Mouse (Mus musculus) myocyte (in vitro differentiated cells): ENCODE results near the gene Rnf114.

Experiments used
- E2F4 ChIP-seq: IDR thresholded peaks from one replicate; pipeline ENCODE4 v1.6.1; 2011; ENCODE audit warnings: mild to moderate bottlenecking, control low read depth, moderate library complexity; ENCODE audit not compliant: insufficient read depth
- MAX ChIP-seq: IDR thresholded peaks from one replicate; pipeline ENCODE4 v1.6.1; 2011; ENCODE audit warnings: low read depth, mild to moderate bottlenecking, control low read depth
- MYOG ChIP-seq, 3 experiments: IDR thresholded peaks; one replicate each; pipeline ENCODE4 v1.6.1; 2011; ENCODE audit warnings: control low read depth in 2 of 3, low read depth in 2 of 3, mild to moderate bottlenecking in 2 of 3; ENCODE audit not compliant: insufficient read length in 2 of 3, control insufficient read depth in 1 of 3, insufficient read depth in 1 of 3
- POLR2A ChIP-seq: IDR thresholded peaks from one replicate; pipeline ENCODE4 v1.6.1; 2011; ENCODE audit warnings: low read depth, mild to moderate bottlenecking, control low read depth, moderate library complexity; ENCODE audit not compliant: insufficient read length
- POLR2AphosphoS2 ChIP-seq: IDR thresholded peaks from one replicate; pipeline ENCODE4 v1.6.1; 2011; ENCODE audit warnings: low read depth, control low read depth; ENCODE audit not compliant: insufficient read length
- USF1 ChIP-seq: IDR thresholded peaks from one replicate; pipeline ENCODE4 v1.6.1; 2011; ENCODE audit warnings: low read depth, mild to moderate bottlenecking, control low read depth, moderate library complexity

DNA sequence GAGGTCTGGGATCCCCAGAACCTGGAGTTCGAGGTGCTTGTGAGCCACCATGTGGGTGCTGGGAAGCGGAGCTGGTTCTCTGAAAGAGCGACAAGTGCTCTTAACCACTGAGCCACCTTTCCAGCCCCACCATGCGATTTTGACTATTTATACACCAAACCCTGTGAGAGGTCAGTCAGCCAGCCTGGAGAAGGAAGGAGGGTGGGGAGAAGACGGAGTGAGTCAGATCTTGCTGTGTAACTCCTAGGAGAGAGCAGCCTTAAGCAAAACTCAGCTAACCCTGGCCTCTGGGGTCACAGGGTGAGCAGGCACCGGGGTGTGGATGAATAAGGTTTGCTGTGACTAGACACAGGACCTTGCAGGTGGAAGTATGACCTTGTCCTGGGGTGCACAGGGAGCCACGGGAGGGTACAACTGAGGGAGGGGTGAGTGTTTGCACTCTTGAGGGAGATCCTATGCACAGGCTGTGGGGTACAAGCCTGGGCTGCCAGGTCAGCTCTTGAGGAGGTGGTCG is 58.0 kb downstream of the Rnf114 start:
- TF ChIP-seq MAX (no peak), MYOG (IDR thresholded peaks at IDR 0.05; ENCODE audit: control insufficient read depth in 1 of 3, insufficient read depth in 1 of 3, insufficient read length in 2 of 3, low read depth in 2 of 3) (no peak), POLR2A (no peak), POLR2AphosphoS2 (no peak), E2F4 (no peak), USF1 (no peak)
